Mouse (Mus musculus) kidney, postnatal 36 days (tissue): ENCODE results near the gene Gm9837.

Experiments
- DNase-seq, 2 experiments: peaks; one replicate each; pipeline ENCODE4 v3.0.0; 2021 to 2022; ENCODE audit warnings: mixed read lengths in 2 of 2

The Gm9837 gene

GRCm38 (mm10) chr11:53469968-53470695, at the start of gene Gm9837:
Gene Gm9837 (minus strand): TSS chr11:53470479.
- peak; percentile 87 to 95 for DNase-seq

- peak; percentile 44 to 80 for DNase-seq
These were observed 49.2 kb upstream of the Gm9837 start, which contains the start of gene Sept8 for GRCm38 (mm10) chr11:53519207-53520121. Gene Sept8 (plus strand): TSS chr11:53519257.

GRCm38 (mm10) chr11:53518759-53519158, 48.5 kb upstream of the Gm9837 start:
- no peak for DNase-seq

GRCm38 (mm10) chr11:53516775-53517627, 46.7 kb upstream of the Gm9837 start:
- DNase-seq = no peak

GRCm38 (mm10) chr11:53510351-53510750, 40.1 kb upstream of the Gm9837 start:
- DNase-seq = no peak

GRCm38 (mm10) chr11:53508591-53508990, 38.3 kb upstream of the Gm9837 start:
- no peak for DNase-seq

- DNase-seq = peak; percentile 49 to 68
These were observed 37.9 kb upstream of the Gm9837 start for GRCm38 (mm10) chr11:53508152-53508551.

GRCm38 (mm10) chr11:53507098-53507805, 37.0 kb upstream of the Gm9837 start:
- peak in 1 of 2 experiments; percentile 26 for DNase-seq

GRCm38 (mm10) chr11:53505026-53505663, 34.9 kb upstream of the Gm9837 start:
- no peak for DNase-seq

- DNase-seq = no peak
These were observed 34.1 kb upstream of the Gm9837 start for GRCm38 (mm10) chr11:53504376-53504775.

GRCm38 (mm10) chr11:53503738-53504137, 33.5 kb upstream of the Gm9837 start:
- no peak for DNase-seq

GRCm38 (mm10) chr11:53502039-53502765, 31.9 kb upstream of the Gm9837 start:
- DNase-seq = no peak

- DNase-seq = peak; percentile 38
These were observed 30.3 kb upstream of the Gm9837 start for GRCm38 (mm10) chr11:53500569-53500968.

GRCm38 (mm10) chr11:53496946-53497345, 26.7 kb upstream of the Gm9837 start:
- no peak for DNase-seq

GRCm38 (mm10) chr11:53495417-53495816, 25.1 kb upstream of the Gm9837 start:
- DNase-seq = no peak

- DNase-seq = no peak
These were observed 23.1 kb upstream of the Gm9837 start for GRCm38 (mm10) chr11:53493243-53493955.

- no peak for DNase-seq
These were observed 21.7 kb upstream of the Gm9837 start for GRCm38 (mm10) chr11:53491954-53492401.

- DNase-seq = no peak
These were observed 19.1 kb upstream of the Gm9837 start for GRCm38 (mm10) chr11:53489421-53489820.

- DNase-seq = no peak
These were observed 18.7 kb upstream of the Gm9837 start for GRCm38 (mm10) chr11:53489007-53489406.
